Mouse (Mus musculus): Measurements from ENCODE around the gene Gtsf1l. TPM values are rescaled to one million over a fixed set of nuclear protein-coding genes. Genes with fewer than 3 reads are reported as not detected.

The Gtsf1l gene
- polyA plus RNA-seq, 1 experiment from 2014 or later: not detected

DNA sequence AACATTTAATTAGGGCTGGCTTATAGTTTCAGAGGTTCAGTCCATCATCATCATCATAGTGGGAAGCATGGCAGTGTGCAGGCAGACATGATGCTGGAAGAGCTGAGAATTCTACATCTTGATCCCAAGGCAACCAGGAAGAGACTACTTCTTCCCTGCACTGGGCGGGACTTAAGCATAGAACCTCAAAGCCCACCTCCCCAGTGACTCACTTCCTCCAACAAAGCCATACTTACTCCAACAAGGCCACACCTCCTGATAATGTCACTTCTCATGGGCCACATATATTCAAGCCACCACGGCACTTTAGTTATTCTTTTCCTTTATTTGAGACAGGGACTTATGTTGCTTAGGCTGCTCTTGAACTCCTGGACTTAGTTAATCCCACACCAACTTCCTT, 38.5 kb downstream of the Gtsf1l start:
- WGBS: 82% methylated on average over 2 of the region's 2 CpGs
- Histone ChIP-seq H3K4me1 (peaks cover 15% of the 10 kb centered on the region), H3K27ac (replicated peaks) (no peak overlapping the region), H3K9ac (no peak overlapping the region), H3K4me2 (no peak overlapping the region), H3K27me3 (replicated peaks) (no peaks in the 10 kb centered on the region), H3K9me3 (no peaks in the 10 kb centered on the region), H3K4me3 (no peak overlapping the region), H3K36me3 (peaks cover 43% of the 10 kb centered on the region)
- ATAC-seq (ENCODE audit: extremely low read depth, insufficient number of reproducible peaks, low FRiP score, low TSS enrichment): no peak

DNA sequence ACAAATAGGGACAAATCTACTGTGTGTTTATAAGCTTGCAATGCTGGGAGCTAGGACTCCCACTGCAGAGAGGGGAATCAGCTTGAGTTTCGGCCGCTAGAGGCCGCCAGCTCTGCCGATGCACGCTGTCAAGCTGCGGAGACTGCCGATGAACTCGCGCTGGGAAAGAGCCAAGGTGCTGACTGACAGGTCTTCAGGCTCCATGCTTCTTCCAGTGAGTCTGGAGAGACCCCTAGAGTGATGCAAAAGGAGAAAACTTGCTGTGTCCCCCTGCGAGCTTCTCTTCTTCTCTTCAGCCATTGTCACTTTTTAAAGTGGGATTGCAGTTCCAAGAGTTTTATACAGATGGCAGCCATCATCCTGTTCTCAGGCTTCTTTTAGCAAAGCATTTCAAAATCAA, 39.5 kb downstream of the Gtsf1l start:
- 3% methylated on average over 10 of the region's 10 CpGs for WGBS
- Histone ChIP-seq H3K4me2 (peak overlapping the region; percentile 65), H3K27me3 (replicated peaks) (no peaks in the 10 kb centered on the region), H3K9me3 (no peaks in the 10 kb centered on the region), H3K9ac (0 out of 2 replicates have a peak overlapping the region, but pooled peaks have one; percentile 56), H3K36me3 (peaks cover 53% of the 10 kb centered on the region), H3K27ac (replicated peaks) (no peak overlapping the region), H3K4me1 (peaks cover 9% of the 10 kb centered on the region), H3K4me3 (peak overlapping the region; percentile 36)
- ATAC-seq (ENCODE audit: extremely low read depth, insufficient number of reproducible peaks, low FRiP score, low TSS enrichment): no peak

DNA sequence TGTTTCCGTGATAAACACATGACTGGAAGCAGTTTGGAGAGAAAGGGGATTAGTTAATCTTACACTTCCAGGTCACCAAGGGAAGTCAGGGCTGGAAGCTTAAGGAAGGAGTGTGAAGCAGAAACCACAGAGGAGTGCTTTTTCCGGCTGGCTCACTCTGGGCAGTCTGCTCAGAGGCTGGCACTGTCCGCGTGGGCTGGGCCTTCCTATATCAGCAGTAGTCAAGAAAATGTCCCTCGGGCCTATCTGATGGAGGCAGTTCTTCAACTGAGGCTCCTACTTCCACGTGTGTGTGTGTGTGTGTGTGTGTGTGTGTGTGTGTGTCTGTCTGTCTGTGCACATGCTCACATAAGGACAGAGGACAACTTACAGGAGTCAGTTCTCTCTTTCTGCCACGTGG, 47.7 kb downstream of the Gtsf1l start:
- H3K27ac ChIP-seq (replicated peaks): no peak overlapping the region

More for the DNA sequence above, 47.7 kb downstream of the Gtsf1l start:
- Histone ChIP-seq H3K4me3 (no peak overlapping the region), H3K27me3 (replicated peaks) (no peaks in the 10 kb centered on the region), H3K4me2 (no peak overlapping the region), H3K9me3 (no peaks in the 10 kb centered on the region), H3K4me1 (peaks cover 10% of the 10 kb centered on the region), H3K9ac (no peak overlapping the region), H3K36me3 (peaks cover 94% of the 10 kb centered on the region)
- WGBS: 84% methylated on average over 7 of the region's 7 CpGs
- ATAC-seq (ENCODE audit: extremely low read depth, insufficient number of reproducible peaks, low FRiP score, low TSS enrichment): no peak

Small RNA genes lying within 50 kb of the gene (microRNA-seq; reads per million reads assigned to microRNA genes)
- gene Gm22174 (not detected), gene Mir7003 (not detected)

Other genes with a start within 250 kb of the Gtsf1l start
- gene Srsf6, start 156.3 kb downstream of the Gtsf1l start, polyA plus RNA-seq (2015; fragmentation: Nextera tagmentation; extraction: Ambion mirVana): 125 and 132 TPM in 2 replicates
- gene L3mbtl1, start 144.4 kb downstream of the Gtsf1l start, polyA plus RNA-seq (2015; fragmentation: Nextera tagmentation; extraction: Ambion mirVana): 0.05 TPM in 1 of 2 replicates, not detected in the other
- 0.33 TPM in 1 of 2 replicates, not detected in the other for gene Sgk2, start 100.5 kb downstream of the Gtsf1l start, polyA plus RNA-seq (2015; fragmentation: Nextera tagmentation; extraction: Ambion mirVana)
- 35.3 and 37.3 TPM in 2 replicates for gene Ift52, start 70.5 kb downstream of the Gtsf1l start, polyA plus RNA-seq (2015; fragmentation: Nextera tagmentation; extraction: Ambion mirVana)
- gene Mybl2, start 33.2 kb downstream of the Gtsf1l start, polyA plus RNA-seq (2015; fragmentation: Nextera tagmentation; extraction: Ambion mirVana): 16.7 and 17.7 TPM in 2 replicates
- gene Tox2, start 115.3 kb upstream of the Gtsf1l start, polyA plus RNA-seq (2015; fragmentation: Nextera tagmentation; extraction: Ambion mirVana): 2.5 and 3.6 TPM in 2 replicates